Mouse (Mus musculus) testis, postnatal 14 days (tissue): ENCODE measurements around the gene Fgfr2.
A peak's percentile ranks its signal among the peaks of the same experiment; 100 is the strongest.

Experiments used
- DNase-seq: peaks from one replicate; pipeline ENCODE4 v3.0.0; 2021; ENCODE audit warnings: low spot score

Gene Fgfr2

DNA sequence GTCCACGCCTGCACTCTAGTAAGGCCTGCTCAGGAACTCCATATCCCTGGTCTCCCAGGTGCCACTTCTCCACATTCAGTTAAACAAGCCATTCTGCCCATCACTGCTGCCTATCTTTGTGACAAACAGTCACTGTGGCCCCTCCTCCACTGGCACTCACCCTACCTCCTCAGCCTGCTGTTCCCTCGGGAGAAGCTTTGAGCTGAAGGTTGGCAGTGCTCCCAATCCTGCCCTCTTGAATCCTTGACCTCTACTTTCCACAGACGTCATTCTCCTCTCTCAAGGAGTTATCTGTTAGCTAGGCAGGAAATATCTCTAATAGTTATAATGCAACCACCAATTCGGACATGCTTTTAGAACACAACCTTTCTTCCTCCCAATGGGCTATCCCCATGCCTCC, 3008.7 kb downstream of the Fgfr2 start:
- DNase-seq = peak; percentile 19
